Mouse (Mus musculus) hindbrain, embryonic 10.5 days (tissue): ENCODE data around the gene Gabarapl1. TPM values are rescaled to one million over a fixed set of nuclear protein-coding genes. Genes with fewer than 3 reads are reported as not detected.
"Not testable (repeated sequence)": the region's sequence is repeated elsewhere in the genome, so short reads cannot be mapped to it uniquely, and the experiment has no call there.

Experiments
- DNase-seq: peaks from one replicate; pipeline ENCODE4 v3.0.0-alpha.2; 2017; ENCODE audit warnings: low spot score
- H3K27ac ChIP-seq: fragments of 300-500 bp; sonication (generic); 2 replicates; pipeline ENCODE4 v1.5.1; 2016; ENCODE audit warnings: mild to moderate bottlenecking, moderate library complexity
- H3K27me3 ChIP-seq: fragments of 300-500 bp; sonication (generic); 2 replicates; pipeline ENCODE4 v1.6.1; 2016; ENCODE audit warnings: mild to moderate bottlenecking; ENCODE audit not compliant: poor library complexity, insufficient read depth, severe bottlenecking
- H3K36me3 ChIP-seq: fragments of 300-500 bp; sonication (generic); 2 replicates; pipeline ENCODE4 v1.6.1; 2016; ENCODE audit warnings: mild to moderate bottlenecking, moderate library complexity
- H3K4me1 ChIP-seq: fragments of 300-500 bp; sonication (generic); replicated peaks from 2 replicates; pipeline ENCODE4 v1.6.1; 2016; ENCODE audit warnings: mild to moderate bottlenecking
- H3K4me3 ChIP-seq: fragments of 300-500 bp; sonication (generic); 2 replicates; pipeline ENCODE4 v1.5.1; 2016; ENCODE audit warnings: mild to moderate bottlenecking, moderate library complexity
- H3K9me3 ChIP-seq: fragments of 300-500 bp; sonication (generic); 2 replicates; pipeline ENCODE4 v1.6.1; 2016; ENCODE audit warnings: mild to moderate bottlenecking, moderate library complexity
- WGBS: fragments of 180-500 bp; shearing (Covaris S2); methylation state at CpG from one replicate; pipeline ENCODE4 v1.1.7; 2016; 5-methylcytosine and 5-hydroxymethylcytosine counted together
- polyA plus RNA-seq: library from polyadenylated mRNA; unstranded; fragments of >200 nt; fragmentation: Nextera tagmentation; extraction: Ambion mirVana; gene quantifications from 2 replicates; pipeline ENCODE4 v1.2.1, GENCODE M21; 2016

Gene Gabarapl1
- 49.1 and 68.0 TPM in 2 replicates for polyA plus RNA-seq

GRCm38 (mm10) chr6:129532942-129533860 lies at the start of gene Gabarapl1:
Gene Gabarapl1 (plus strand): TSS chr6:129533160.
- under 1% methylated on average over 55 of the region's 55 CpGs for WGBS
- peak within 1 kb of the TSS; percentile 90 for H3K27ac ChIP-seq
- peak within 1 kb of the TSS; percentile 83 for H3K4me3 ChIP-seq
- peaks cover 10% of the 10 kb centered on the region for H3K36me3 ChIP-seq
- peak; percentile 77 for DNase-seq
- no peaks in the 10 kb centered on the region for H3K27me3 ChIP-seq
- H3K4me1 ChIP-seq, result peaks cover 23% of the 10 kb centered on the region
- H3K9me3 ChIP-seq, result no peaks in the 10 kb centered on the region

DNA sequence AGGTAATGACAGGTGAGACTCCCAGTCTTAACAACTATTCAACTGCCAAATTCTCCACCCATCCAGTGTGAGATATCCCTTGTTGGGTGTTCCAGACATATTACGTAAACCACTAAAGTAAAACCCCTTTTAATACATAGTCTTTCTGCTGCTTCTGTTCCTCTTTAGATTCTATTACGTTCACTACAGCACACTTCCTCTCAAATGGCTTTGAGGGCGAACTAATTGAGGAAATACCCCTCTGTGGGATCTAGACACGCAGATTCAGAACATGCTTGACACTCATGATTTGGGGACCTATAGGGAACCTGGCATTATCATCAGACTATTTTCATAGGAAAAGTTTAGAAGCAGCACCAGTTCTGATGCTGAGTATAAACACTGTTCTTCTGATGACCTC lies 38.0 kb upstream of the Gabarapl1 start:
- 85% methylated on average over 4 of the region's 4 CpGs for WGBS
- Histone ChIP-seq H3K9me3 (no peaks in the 10 kb centered on the region), H3K4me1 (no peaks in the 10 kb centered on the region), H3K27ac (no peak overlapping the region), H3K27me3 (no peaks in the 10 kb centered on the region), H3K36me3 (no peaks in the 10 kb centered on the region), H3K4me3 (no peak overlapping the region)
- DNase-seq, result no peak

- no peaks in the 10 kb centered on the region for H3K4me1 ChIP-seq
- 91% methylated on average over 3 of the region's 3 CpGs for WGBS
- H3K27ac ChIP-seq, result no peak overlapping the region
- H3K4me3 ChIP-seq, result no peak overlapping the region
- no peaks in the 10 kb centered on the region for H3K27me3 ChIP-seq
- no peaks in the 10 kb centered on the region for H3K9me3 ChIP-seq
- DNase-seq, result no peak
- no peaks in the 10 kb centered on the region for H3K36me3 ChIP-seq
These were observed 35.4 kb upstream of the Gabarapl1 start for GRCm38 (mm10) chr6:129497345-129498218.

- not testable (repeated sequence) for H3K27ac ChIP-seq, H3K4me3 ChIP-seq, H3K27me3 ChIP-seq, H3K9me3 ChIP-seq, H3K36me3 ChIP-seq, DNase-seq, H3K4me1 ChIP-seq
- WGBS, result 88% methylated on average over 1 of the region's 1 CpGs
These were observed 33.4 kb upstream of the Gabarapl1 start for GRCm38 (mm10) chr6:129499516-129499915.

DNA sequence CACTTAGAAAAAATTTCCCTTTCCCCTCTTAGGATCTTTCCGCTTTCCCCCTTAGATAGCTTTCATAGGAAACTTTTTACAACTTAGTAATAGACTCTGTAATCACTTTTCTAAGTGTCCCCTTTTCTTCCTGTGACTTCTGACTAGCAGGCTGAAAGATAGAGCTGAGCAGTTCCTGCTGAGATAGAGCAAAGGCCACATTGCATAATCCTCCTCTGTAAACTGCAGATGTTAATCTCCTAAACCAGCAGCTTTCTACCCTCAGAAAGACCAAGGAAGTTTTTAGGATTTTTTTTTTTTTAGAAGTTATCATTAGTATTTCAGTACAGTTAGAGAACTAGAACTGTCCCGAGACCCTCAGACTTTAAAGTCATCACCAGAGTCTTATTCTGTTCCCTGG lies 29.5 kb upstream of the Gabarapl1 start:
- no peak overlapping the region for H3K4me3 ChIP-seq
- no peaks in the 10 kb centered on the region for H3K4me1 ChIP-seq
- H3K27me3 ChIP-seq, result no peaks in the 10 kb centered on the region
- H3K27ac ChIP-seq, result no peak overlapping the region
- peaks cover 6% of the 10 kb centered on the region; the same call in 1 of the 2 replicates for H3K9me3 ChIP-seq
- no peak for DNase-seq
- 89% methylated on average over 2 of the region's 2 CpGs for WGBS
- H3K36me3 ChIP-seq, result no peaks in the 10 kb centered on the region

DNA sequence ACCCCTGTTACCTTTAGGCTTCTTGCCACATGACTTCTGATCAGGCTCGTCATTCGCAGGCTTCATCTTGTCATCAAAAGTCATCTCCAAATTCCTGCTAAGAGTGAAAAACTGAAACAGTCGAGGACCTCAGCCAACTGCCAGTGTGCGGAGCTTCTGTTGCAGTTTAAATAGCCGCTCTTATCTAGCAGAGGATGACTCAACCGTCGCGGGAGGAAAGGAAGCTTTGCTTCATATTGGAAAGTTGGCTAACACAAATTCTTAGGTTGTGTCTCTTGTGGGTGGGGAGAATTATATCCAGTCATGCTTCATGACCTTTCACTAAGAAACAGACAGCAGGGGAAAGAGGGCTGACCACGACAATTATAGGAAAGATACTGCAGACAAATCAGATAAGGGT lies 25.9 kb upstream of the Gabarapl1 start, which contains the start of gene Olr1:
Gene Olr1, minus strand, starts transcription at position 142 of the 400 bp plus-strand sequence.
- H3K27ac ChIP-seq, result no peak within 1 kb of the TSS
- no peak within 1 kb of the TSS for H3K4me3 ChIP-seq
- WGBS, result 85% methylated on average over 9 of the region's 9 CpGs
- no peaks in the 10 kb centered on the region for H3K36me3 ChIP-seq
- H3K4me1 ChIP-seq, result no peaks in the 10 kb centered on the region
- no peak for DNase-seq
- H3K27me3 ChIP-seq, result no peaks in the 10 kb centered on the region
- peaks cover 6% of the 10 kb centered on the region; the same call in 1 of the 2 replicates for H3K9me3 ChIP-seq

- H3K4me1 ChIP-seq, result no peaks in the 10 kb centered on the region
- no peaks in the 10 kb centered on the region for H3K27me3 ChIP-seq
- H3K9me3 ChIP-seq, result no peaks in the 10 kb centered on the region
- DNase-seq, result no peak
- H3K27ac ChIP-seq, result no peak overlapping the region
- WGBS, result 85% methylated on average over 6 of the region's 6 CpGs
- H3K4me3 ChIP-seq, result no peak overlapping the region
- no peaks in the 10 kb centered on the region for H3K36me3 ChIP-seq
These were observed 22.6 kb upstream of the Gabarapl1 start for GRCm38 (mm10) chr6:129510120-129510911.

DNA sequence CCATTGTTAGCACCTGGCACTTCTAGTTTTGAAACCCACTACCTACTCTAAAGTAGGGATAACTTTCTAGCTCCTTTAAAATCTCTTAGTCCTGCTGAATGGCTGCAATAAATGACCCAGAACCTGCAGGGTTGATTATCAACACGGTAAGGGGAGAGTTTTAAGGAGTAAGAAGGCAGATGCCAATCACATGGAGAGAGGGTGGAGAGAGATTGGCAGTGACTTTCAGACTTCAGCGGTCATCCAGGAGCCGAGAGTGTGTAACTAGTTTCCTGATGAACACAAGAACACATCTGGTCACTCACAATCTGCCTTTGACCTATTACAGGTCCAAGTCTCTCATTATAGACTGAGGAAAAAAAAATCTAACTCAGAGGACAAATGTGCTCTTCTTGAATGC lies 20.6 kb upstream of the Gabarapl1 start, which contains the start of gene Tmem52b:
Gene Tmem52b, plus strand, starts transcription at position 189 of the 400 bp plus-strand sequence.
- Histone ChIP-seq H3K4me3 (no peak within 1 kb of the TSS), H3K36me3 (no peaks in the 10 kb centered on the region), H3K27ac (no peak within 1 kb of the TSS), H3K4me1 (no peaks in the 10 kb centered on the region), H3K27me3 (no peaks in the 10 kb centered on the region), H3K9me3 (no peaks in the 10 kb centered on the region)
- WGBS, result 70% methylated on average over 3 of the region's 3 CpGs
- no peak for DNase-seq

DNA sequence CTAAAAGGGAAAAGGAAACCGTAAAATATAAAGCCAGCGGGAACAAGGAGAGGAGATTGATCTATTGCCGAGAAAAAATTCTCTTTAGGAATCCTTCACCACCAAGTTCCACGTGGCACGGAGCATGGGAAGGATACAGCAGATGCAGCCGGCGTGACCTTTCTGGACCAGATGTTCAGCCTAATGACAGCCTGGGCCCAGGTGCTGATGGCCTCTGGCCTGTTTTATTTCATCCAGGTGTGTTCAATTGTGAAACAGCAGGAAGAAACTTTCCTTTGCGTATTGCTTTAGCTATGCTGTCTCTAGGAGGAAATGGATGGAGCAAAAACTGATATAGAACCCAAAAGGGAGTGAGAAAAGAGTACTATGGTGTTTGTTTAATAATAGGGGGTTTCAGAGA lies 20.1 kb upstream of the Gabarapl1 start:
- H3K27me3 ChIP-seq, result no peaks in the 10 kb centered on the region
- no peaks in the 10 kb centered on the region for H3K4me1 ChIP-seq
- no peaks in the 10 kb centered on the region for H3K9me3 ChIP-seq
- H3K27ac ChIP-seq, result no peak overlapping the region
- H3K4me3 ChIP-seq, result no peak overlapping the region
- WGBS, result 77% methylated on average over 8 of the region's 8 CpGs
- DNase-seq, result no peak
- no peaks in the 10 kb centered on the region for H3K36me3 ChIP-seq

GRCm38 (mm10) chr6:129513409-129513808 lies 19.6 kb upstream of the Gabarapl1 start:
- DNase-seq, result no peak
- Histone ChIP-seq H3K4me1 (no peaks in the 10 kb centered on the region), H3K36me3 (no peaks in the 10 kb centered on the region), H3K27me3 (no peaks in the 10 kb centered on the region), H3K9me3 (no peaks in the 10 kb centered on the region), H3K4me3 (no peak overlapping the region), H3K27ac (no peak overlapping the region)
- 80% methylated on average over 1 of the region's 1 CpGs for WGBS

DNA sequence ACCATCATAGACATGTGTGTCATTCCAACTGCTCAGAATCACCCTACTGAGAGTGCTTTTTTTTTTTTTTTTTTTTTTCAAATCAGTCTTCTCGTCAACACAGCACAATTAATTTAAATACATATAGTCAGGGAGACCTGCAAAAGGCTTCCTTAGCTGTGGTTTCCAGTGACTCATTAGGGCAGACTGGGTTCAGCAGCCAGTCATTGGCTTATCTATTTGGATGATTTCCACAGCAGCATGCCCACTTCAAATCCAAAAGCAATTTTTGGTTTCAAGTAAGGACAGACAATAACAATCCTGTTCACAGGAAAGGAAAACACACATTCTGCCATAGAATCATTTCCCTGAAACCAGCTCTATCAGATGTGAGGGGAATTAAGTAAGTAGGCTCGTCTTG lies 18.6 kb upstream of the Gabarapl1 start:
- no peaks in the 10 kb centered on the region for H3K36me3 ChIP-seq
- H3K4me1 ChIP-seq, result no peaks in the 10 kb centered on the region
- H3K4me3 ChIP-seq, result no peak overlapping the region
- no peak overlapping the region for H3K27ac ChIP-seq
- 80% methylated on average over 2 of the region's 2 CpGs for whole genome bisulfite sequencing
- no peak for DNase-seq
- no peaks in the 10 kb centered on the region for H3K9me3 ChIP-seq
- H3K27me3 ChIP-seq, result no peaks in the 10 kb centered on the region

GRCm38 (mm10) chr6:129515068-129515467 lies 17.9 kb upstream of the Gabarapl1 start:
- no peak for DNase-seq
- WGBS, result 91% methylated on average over 3 of the region's 3 CpGs

More at GRCm38 (mm10) chr6:129515068-129515467, 17.9 kb upstream of the Gabarapl1 start:
- Histone ChIP-seq H3K4me3 (no peak overlapping the region), H3K27ac (no peak overlapping the region), H3K9me3 (no peaks in the 10 kb centered on the region), H3K4me1 (no peaks in the 10 kb centered on the region), H3K27me3 (no peaks in the 10 kb centered on the region), H3K36me3 (no peaks in the 10 kb centered on the region)
